Mouse (Mus musculus) gastrocnemius, postnatal 36 days (tissue): ENCODE data around the gene Cd209g. TPM values are rescaled to one million over a fixed set of nuclear protein-coding genes. Genes with fewer than 3 reads are reported as not detected.
"Not testable (repeated sequence)": the region's sequence is repeated elsewhere in the genome, so short reads cannot be mapped to it uniquely, and the experiment has no call there.

Experiments
- DNase-seq, 2 experiments: peaks; one replicate each; pipeline ENCODE4 v3.0.0; 2022
- intact Hi-C: fragments of 180-260 bp; cut with DNase I; formaldehyde crosslinking; loops from one replicate; pipeline ENCODE4 v1.15.1; 2025
- long read RNA-seq, 2 experiments: library from polyadenylated mRNA; stranded (forward); transcript quantifications; one replicate each; pipeline ENCODE4 v2.0.0; 2021
- total RNA-seq, 2 experiments: library from RNA; stranded (reverse); gene quantifications; 2 replicates each; pipeline ENCODE4 v1.2.3; 2021

The Cd209g gene
- total RNA-seq: under 1 TPM in 1 of 2 experiments, not detected in 1; 0.33 TPM
- long read RNA-seq, experiment 1, partial matches to known transcripts: 0 of 1 reads
- long read RNA-seq, experiment 1, other reads (novel, unspliced or antisense): 0 of 1 reads
- long read RNA-seq, experiment 2, partial matches to known transcripts: 0 of 2 reads
- long read RNA-seq, experiment 2, other reads (novel, unspliced or antisense): 0 of 2 reads

- intact Hi-C loops: no loop called here
- DNase-seq: no peak
Observed at GRCm38 (mm10) chr8:4133798-4134197, at the start of gene Cd209g. Gene Cd209g, plus strand, starts transcription at chr8:4134098.

GRCm38 (mm10) chr8:4087180-4087722, 46.6 kb upstream of the Cd209g start:
- DNase-seq, intact Hi-C loops: not testable (repeated sequence)

- DNase-seq: not testable (repeated sequence)
Observed at GRCm38 (mm10) chr8:4088514-4088913, 45.4 kb upstream of the Cd209g start.

GRCm38 (mm10) chr8:4105735-4106134, 28.2 kb upstream of the Cd209g start, which contains the start of gene Cd209f:
Gene Cd209f, minus strand, starts transcription at chr8:4105835.
- DNase-seq, intact Hi-C loops: not testable (repeated sequence)

More at GRCm38 (mm10) chr8:4088514-4088913, 45.4 kb upstream of the Cd209g start:
- intact Hi-C loops: not testable (repeated sequence)

GRCm38 (mm10) chr8:4139660-4140646, 6.1 kb downstream of the Cd209g start:
- peak; percentile 48 to 54 for DNase-seq
- intact Hi-C loops: loop anchor here (5.0 to 10.0 kb wide), 4 partner anchors 117 to 447 kb away; partner anchors contain the start of gene Ctxn1

GRCm38 (mm10) chr8:4141721-4142120, 7.8 kb downstream of the Cd209g start:
- DNase-seq: no peak
- intact Hi-C loops: loop anchor here (5.0 to 10.0 kb wide), 4 partner anchors 116 to 446 kb away; partner anchors contain the start of gene Ctxn1

- intact Hi-C loops: loop anchor here (10.0 kb wide), 1 partner anchor 238 kb away; no protein-coding TSS in a partner anchor
- no peak for DNase-seq
Observed at GRCm38 (mm10) chr8:4147272-4147671, 13.4 kb downstream of the Cd209g start.

GRCm38 (mm10) chr8:4154878-4155277, 21.0 kb downstream of the Cd209g start:
- no peak for DNase-seq
- intact Hi-C loops: no loop called here

- no peak for DNase-seq
- intact Hi-C loops: no loop called here
Observed at GRCm38 (mm10) chr8:4162786-4163185, 28.9 kb downstream of the Cd209g start.

GRCm38 (mm10) chr8:4165176-4165851, 31.4 kb downstream of the Cd209g start:
- no peak for DNase-seq
- intact Hi-C loops: loop anchor here (5.0 kb wide), 2 partner anchors 72 to 162 kb away; partner anchors contain the start of genes Ccl25, Elavl1, Gm49320 and Map2k7

- peak; percentile 98 to 99 for DNase-seq
- intact Hi-C loops: loop anchor here (5.0 kb wide), 2 partner anchors 71 to 161 kb away; partner anchors contain the start of genes Ccl25, Elavl1, Gm49320 and Map2k7
Observed at GRCm38 (mm10) chr8:4165852-4166751, 32.2 kb downstream of the Cd209g start, which contains the start of gene Evi5l. Gene Evi5l, plus strand, starts transcription at chr8:4166567.

GRCm38 (mm10) chr8:4166881-4167525, 33.1 kb downstream of the Cd209g start:
- intact Hi-C loops: loop anchor here (5.0 kb wide), 2 partner anchors 70 to 160 kb away; partner anchors contain the start of genes Ccl25, Elavl1, Gm49320 and Map2k7
- DNase-seq: no peak

- intact Hi-C loops: loop anchor here (5.0 kb wide), 2 partner anchors 69 to 159 kb away; partner anchors contain the start of genes Ccl25, Elavl1, Gm49320 and Map2k7
- no peak for DNase-seq
Observed at GRCm38 (mm10) chr8:4167918-4168317, 34.0 kb downstream of the Cd209g start.

GRCm38 (mm10) chr8:4172486-4172885, 38.6 kb downstream of the Cd209g start:
- no peak for DNase-seq
- intact Hi-C loops: no loop called here

GRCm38 (mm10) chr8:4174018-4174417, 40.1 kb downstream of the Cd209g start:
- intact Hi-C loops: no loop called here
- no peak for DNase-seq

GRCm38 (mm10) chr8:4183409-4183808, 49.5 kb downstream of the Cd209g start:
- intact Hi-C loops: no loop called here
- no peak for DNase-seq

- DNase-seq: no peak
- intact Hi-C loops: no loop called here
Observed at GRCm38 (mm10) chr8:4186151-4186550, 52.3 kb downstream of the Cd209g start.
